Mouse (Mus musculus): Measurements from ENCODE around the gene Gabra2. TPM values are rescaled to one million over a fixed set of nuclear protein-coding genes. Genes with fewer than 3 reads are reported as not detected.

The Gabra2 gene
- polyA plus RNA-seq, 1 experiment = not detected

DNA sequence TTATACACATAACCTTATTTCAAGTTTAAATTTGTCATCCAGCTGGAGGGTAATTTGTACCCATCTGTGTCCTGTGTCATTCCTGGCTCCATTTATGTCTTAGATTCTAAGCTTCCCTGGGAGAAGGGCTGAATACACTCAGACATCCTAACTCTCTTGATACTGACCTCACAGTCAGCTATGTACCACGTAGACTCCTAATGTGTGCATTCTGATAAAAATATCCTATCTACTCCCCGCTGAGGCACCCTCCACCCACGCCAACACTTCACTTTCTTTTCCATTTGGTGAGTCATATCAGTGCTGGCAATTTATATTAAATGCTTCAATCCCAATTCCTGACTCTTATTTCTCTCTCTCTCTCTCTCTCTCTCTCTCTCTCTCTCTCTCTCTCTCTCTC is 34.0 kb downstream of the Gabra2 start:
- TF ChIP-seq MYOG (IDR thresholded peaks at IDR 0.05; ENCODE audit: control insufficient read depth, extremely low read depth, insufficient read length) (no peak), MAX (IDR thresholded peaks at IDR 0.05) (no peak), CTCF (IDR thresholded peaks at IDR 0.05; ENCODE audit: control insufficient read depth, insufficient read depth, insufficient read length) (no peak), CEBPB (IDR thresholded peaks at IDR 0.05; ENCODE audit: low read depth) (no peak), USF1 (IDR thresholded peaks at IDR 0.05; ENCODE audit: low read depth) (no peak), FOSL1 (IDR thresholded peaks at IDR 0.05; ENCODE audit: insufficient read depth, low read length, poor library complexity, severe bottlenecking) (no peak), MYOD1 (IDR thresholded peaks at IDR 0.05; ENCODE audit: control insufficient read depth, insufficient read length, low read depth) (no peak)
- Histone ChIP-seq H3K36me3 (ENCODE audit: control insufficient read depth, insufficient read depth) (no peaks in the 10 kb centered on the region), H3K79me2 (ENCODE audit: control insufficient read depth, insufficient read depth) (no peaks in the 10 kb centered on the region)

DNA sequence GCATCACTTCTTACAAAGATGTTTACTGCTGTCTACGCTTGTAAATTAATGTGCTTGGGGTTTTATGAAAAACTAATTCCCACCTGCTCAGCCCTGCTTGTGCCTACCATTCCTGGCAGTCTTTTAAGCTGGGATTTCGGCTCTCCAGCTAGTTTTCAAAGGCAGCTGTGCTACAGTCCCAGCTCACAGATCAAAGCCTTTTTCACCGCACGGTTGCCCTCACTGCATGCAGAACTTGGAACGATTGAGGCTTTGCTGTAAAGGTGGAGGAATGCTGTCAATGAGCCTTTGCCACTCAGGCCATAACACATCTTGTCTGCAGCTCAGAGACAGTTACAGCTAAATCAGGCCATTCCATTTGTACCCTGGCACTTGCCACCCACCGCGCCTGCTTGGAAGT is 37.6 kb downstream of the Gabra2 start:
- Histone ChIP-seq H3K79me3 (ENCODE audit: low read depth) (no peaks in the 10 kb centered on the region), H3K4me3 (ENCODE audit: insufficient read depth, poor library complexity, severe bottlenecking) (no peak overlapping the region), H3K36me3 (ENCODE audit: control insufficient read depth, insufficient read depth) (no peaks in the 10 kb centered on the region), H3ac (ENCODE audit: control insufficient read depth, insufficient read length, low read depth) (no peak overlapping the region), H3K79me2 (ENCODE audit: control insufficient read depth, insufficient read depth) (no peaks in the 10 kb centered on the region), H3K27me3 (ENCODE audit: control insufficient read depth, insufficient read depth, insufficient read length) (no peaks in the 10 kb centered on the region)
- TF ChIP-seq FOSL1 (IDR thresholded peaks at IDR 0.05; ENCODE audit: insufficient read depth, low read length, poor library complexity, severe bottlenecking) (no peak), USF1 (IDR thresholded peaks at IDR 0.05; ENCODE audit: low read depth) (no peak), MAX (IDR thresholded peaks at IDR 0.05) (no peak), CTCF (IDR thresholded peaks at IDR 0.05; ENCODE audit: control insufficient read depth, insufficient read depth, insufficient read length) (no peak), MYOG (IDR thresholded peaks at IDR 0.05; ENCODE audit: control insufficient read depth, extremely low read depth, insufficient read length) (no peak), CEBPB (IDR thresholded peaks at IDR 0.05; ENCODE audit: low read depth) (no peak), MYOD1 (IDR thresholded peaks at IDR 0.05; ENCODE audit: control insufficient read depth, insufficient read length, low read depth) (no peak)

More for the DNA sequence above, 34.0 kb downstream of the Gabra2 start:
- Histone ChIP-seq H3K79me3 (ENCODE audit: low read depth) (no peaks in the 10 kb centered on the region), H3K27me3 (ENCODE audit: control insufficient read depth, insufficient read depth, insufficient read length) (no peaks in the 10 kb centered on the region), H3K4me3 (ENCODE audit: insufficient read depth, poor library complexity, severe bottlenecking) (no peak overlapping the region), H3ac (ENCODE audit: control insufficient read depth, insufficient read length, low read depth) (no peak overlapping the region)

DNA sequence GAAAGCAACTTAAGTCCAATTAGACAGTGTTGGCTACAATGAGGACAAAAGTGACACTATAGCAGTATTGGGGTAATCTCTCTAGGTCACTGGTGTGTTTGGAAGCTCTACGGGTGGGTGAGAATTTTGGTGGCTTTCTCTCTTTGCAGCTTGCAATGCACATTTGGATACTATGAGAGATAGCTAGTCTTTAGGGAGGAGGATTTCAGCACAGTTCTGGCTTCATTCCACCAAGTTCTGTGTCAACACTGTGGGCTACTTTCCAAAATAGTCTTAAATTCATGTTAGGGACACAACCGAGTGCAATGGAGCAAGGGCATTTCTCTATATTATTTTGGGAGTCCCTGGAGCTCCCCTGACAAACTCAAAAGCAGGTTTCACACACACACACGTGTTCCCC is 58.3 kb downstream of the Gabra2 start:
- Histone ChIP-seq H3K79me3 (ENCODE audit: low read depth) (no peaks in the 10 kb centered on the region), H3K4me3 (ENCODE audit: insufficient read depth, poor library complexity, severe bottlenecking) (no peak overlapping the region), H3K36me3 (ENCODE audit: control insufficient read depth, insufficient read depth) (no peaks in the 10 kb centered on the region), H3ac (ENCODE audit: control insufficient read depth, insufficient read length, low read depth) (no peak overlapping the region), H3K27me3 (ENCODE audit: control insufficient read depth, insufficient read depth, insufficient read length) (no peaks in the 10 kb centered on the region), H3K79me2 (ENCODE audit: control insufficient read depth, insufficient read depth) (no peaks in the 10 kb centered on the region)
- TF ChIP-seq CTCF (IDR thresholded peaks at IDR 0.05; ENCODE audit: control insufficient read depth, insufficient read depth, insufficient read length) (no peak), FOSL1 (IDR thresholded peaks at IDR 0.05; ENCODE audit: insufficient read depth, low read length, poor library complexity, severe bottlenecking) (no peak), USF1 (IDR thresholded peaks at IDR 0.05; ENCODE audit: low read depth) (no peak), CEBPB (IDR thresholded peaks at IDR 0.05; ENCODE audit: low read depth) (no peak), MYOG (IDR thresholded peaks at IDR 0.05; ENCODE audit: control insufficient read depth, extremely low read depth, insufficient read length) (no peak), MAX (IDR thresholded peaks at IDR 0.05) (no peak), MYOD1 (IDR thresholded peaks at IDR 0.05; ENCODE audit: control insufficient read depth, insufficient read length, low read depth) (no peak)

DNA sequence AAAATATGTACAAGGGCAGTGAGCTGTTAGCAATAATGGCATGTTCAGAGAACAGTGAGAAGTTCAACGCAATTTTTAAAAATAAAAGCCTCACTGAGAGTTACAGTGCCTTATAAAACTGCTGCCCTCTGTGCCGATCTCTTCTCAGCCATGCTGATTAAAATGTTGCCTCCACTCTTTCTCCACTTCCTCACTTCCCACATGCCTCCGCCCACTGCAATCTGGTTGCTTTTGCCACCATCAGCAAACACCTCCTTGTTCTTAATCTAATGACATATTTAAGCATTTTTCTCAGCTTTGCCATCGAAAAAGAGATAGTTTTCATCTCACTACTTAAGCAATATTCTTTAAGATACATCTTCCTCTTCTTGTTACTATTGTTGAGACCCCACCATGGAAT is 69.7 kb downstream of the Gabra2 start:
- Histone ChIP-seq H3K79me3 (ENCODE audit: low read depth) (no peaks in the 10 kb centered on the region), H3ac (ENCODE audit: control insufficient read depth, insufficient read length, low read depth) (no peak overlapping the region), H3K4me3 (ENCODE audit: insufficient read depth, poor library complexity, severe bottlenecking) (no peak overlapping the region), H3K36me3 (ENCODE audit: control insufficient read depth, insufficient read depth) (no peaks in the 10 kb centered on the region), H3K79me2 (ENCODE audit: control insufficient read depth, insufficient read depth) (no peaks in the 10 kb centered on the region), H3K27me3 (ENCODE audit: control insufficient read depth, insufficient read depth, insufficient read length) (no peaks in the 10 kb centered on the region)
- no peak for TF ChIP-seq MAX (IDR thresholded peaks at IDR 0.05)
- TF ChIP-seq USF1 (IDR thresholded peaks at IDR 0.05; ENCODE audit: low read depth) = no peak
- TF ChIP-seq MYOG (IDR thresholded peaks at IDR 0.05; ENCODE audit: control insufficient read depth, extremely low read depth, insufficient read length) = no peak
- no peak for TF ChIP-seq MYOD1 (IDR thresholded peaks at IDR 0.05; ENCODE audit: control insufficient read depth, insufficient read length, low read depth)
- TF ChIP-seq CEBPB (IDR thresholded peaks at IDR 0.05; ENCODE audit: low read depth) = no peak
- no peak for TF ChIP-seq FOSL1 (IDR thresholded peaks at IDR 0.05; ENCODE audit: insufficient read depth, low read length, poor library complexity, severe bottlenecking)
- TF ChIP-seq CTCF (IDR thresholded peaks at IDR 0.05; ENCODE audit: control insufficient read depth, insufficient read depth, insufficient read length) = no peak

DNA sequence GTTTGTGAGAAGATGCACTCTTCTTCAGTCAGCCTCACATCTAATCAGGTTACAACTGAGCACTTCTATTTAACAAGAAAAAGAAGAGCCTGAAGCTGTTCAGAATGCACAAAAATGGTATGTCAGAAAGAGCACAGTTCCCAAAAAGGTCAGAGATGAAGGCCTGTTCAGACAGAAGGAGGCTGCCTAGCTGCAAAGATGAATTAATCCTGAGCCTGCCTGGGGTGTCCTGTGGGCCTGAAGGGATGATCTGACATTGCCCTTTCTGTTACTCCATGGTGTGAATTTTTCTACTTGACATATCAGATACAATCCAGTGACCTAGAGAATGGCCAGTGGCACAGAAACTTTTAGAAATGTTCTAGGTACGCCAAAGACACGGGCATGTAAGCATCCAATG is 83.9 kb downstream of the Gabra2 start:
- Histone ChIP-seq H3K27me3 (ENCODE audit: control insufficient read depth, insufficient read depth, insufficient read length) (no peaks in the 10 kb centered on the region), H3K79me3 (ENCODE audit: low read depth) (no peaks in the 10 kb centered on the region), H3ac (ENCODE audit: control insufficient read depth, insufficient read length, low read depth) (no peak overlapping the region), H3K79me2 (ENCODE audit: control insufficient read depth, insufficient read depth) (no peaks in the 10 kb centered on the region), H3K4me3 (ENCODE audit: insufficient read depth, poor library complexity, severe bottlenecking) (no peak overlapping the region), H3K36me3 (ENCODE audit: control insufficient read depth, insufficient read depth) (no peaks in the 10 kb centered on the region)
- TF ChIP-seq USF1 (IDR thresholded peaks at IDR 0.05; ENCODE audit: low read depth) (no peak), FOSL1 (IDR thresholded peaks at IDR 0.05; ENCODE audit: insufficient read depth, low read length, poor library complexity, severe bottlenecking) (no peak), CTCF (IDR thresholded peaks at IDR 0.05; ENCODE audit: control insufficient read depth, insufficient read depth, insufficient read length) (no peak), MAX (IDR thresholded peaks at IDR 0.05) (no peak), MYOD1 (IDR thresholded peaks at IDR 0.05; ENCODE audit: control insufficient read depth, insufficient read length, low read depth) (no peak), CEBPB (IDR thresholded peaks at IDR 0.05; ENCODE audit: low read depth) (no peak), MYOG (IDR thresholded peaks at IDR 0.05; ENCODE audit: control insufficient read depth, extremely low read depth, insufficient read length) (no peak)

DNA sequence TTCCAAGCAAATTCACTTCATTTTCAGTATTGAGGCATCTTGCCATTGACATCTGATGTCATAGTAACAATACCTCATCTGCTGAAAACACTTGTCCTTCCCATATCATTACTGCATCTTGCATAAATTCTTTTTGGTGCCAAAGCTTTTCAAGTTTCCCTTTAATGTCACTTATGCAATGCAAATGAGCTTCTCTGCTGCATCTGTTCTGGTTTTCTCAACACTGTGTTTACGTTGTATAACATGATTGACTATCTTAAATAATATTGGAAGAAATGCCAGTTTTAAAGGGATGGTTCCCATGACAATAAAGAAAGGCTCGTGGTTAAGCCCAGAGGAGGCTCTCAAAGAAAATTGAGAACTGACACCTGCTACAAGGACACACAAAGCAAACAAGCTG is 84.4 kb downstream of the Gabra2 start:
- H3K79me2 ChIP-seq (ENCODE audit: control insufficient read depth, insufficient read depth) = no peaks in the 10 kb centered on the region
- no peak overlapping the region for H3K4me3 ChIP-seq (ENCODE audit: insufficient read depth, poor library complexity, severe bottlenecking)
- H3K27me3 ChIP-seq (ENCODE audit: control insufficient read depth, insufficient read depth, insufficient read length) = no peaks in the 10 kb centered on the region
- H3K79me3 ChIP-seq (ENCODE audit: low read depth) = no peaks in the 10 kb centered on the region
- H3K36me3 ChIP-seq (ENCODE audit: control insufficient read depth, insufficient read depth) = no peaks in the 10 kb centered on the region
- H3ac ChIP-seq (ENCODE audit: control insufficient read depth, insufficient read length, low read depth) = no peak overlapping the region
- no peak for TF ChIP-seq CEBPB (IDR thresholded peaks at IDR 0.05; ENCODE audit: low read depth)
- no peak for TF ChIP-seq USF1 (IDR thresholded peaks at IDR 0.05; ENCODE audit: low read depth)
- no peak for TF ChIP-seq MYOG (IDR thresholded peaks at IDR 0.05; ENCODE audit: control insufficient read depth, extremely low read depth, insufficient read length)
- TF ChIP-seq MYOD1 (IDR thresholded peaks at IDR 0.05; ENCODE audit: control insufficient read depth, insufficient read length, low read depth) = no peak
- no peak for TF ChIP-seq MAX (IDR thresholded peaks at IDR 0.05)
- no peak for TF ChIP-seq CTCF (IDR thresholded peaks at IDR 0.05; ENCODE audit: control insufficient read depth, insufficient read depth, insufficient read length)
- no peak for TF ChIP-seq FOSL1 (IDR thresholded peaks at IDR 0.05; ENCODE audit: insufficient read depth, low read length, poor library complexity, severe bottlenecking)
